21 mouse cellular contexts compared by ENCODE assay signal in genomic region chr13:101238860-101239259, GRCm38 (mm10).
DNase-seq lines count a peak whose midpoint lies in the region; ATAC-seq and TF ChIP-seq lines count a peak whose summit lies in the region.
"Had no signal": no experiment of that assay in that cellular context is flagged by ENCODE, and none has a peak within 500 bp of the region (broad histone marks: within the 10 kb centered on the region; RNA-seq: fewer than 3 reads in every experiment).

No protein-coding gene starts in this region.

- no peak for TF ChIP-seq CTCF in left cerebral cortex, adult 2 months (IDR thresholded peaks at IDR 0.05)

- no peak overlapping the region for H3K4me3 ChIP-seq in left cerebral cortex, adult 2 months

- no peak for DNase-seq in frontal cortex, postnatal 25 days (ENCODE audit: low spot score in 2 of 2)
- no peak for DNase-seq in left cerebral cortex, adult 2 months (ENCODE audit: extremely low spot score in 1 of 2, low spot score in 2 of 2)
- DNase-seq in left cerebral cortex, postnatal 10 days (ENCODE audit: extremely low spot score in 1 of 2, low spot score in 2 of 2), result no peak
- DNase-seq in brain, adult 2 months (ENCODE audit: low read depth, low spot score), result peak; percentile 66
- DNase-seq in telencephalon, adult 2 months (ENCODE audit: low read depth, low spot score), result peak; percentile 82
- DNase-seq in layer of hippocampus, postnatal 25 days (ENCODE audit: extremely low spot score in 1 of 2, low spot score in 1 of 2), result no peak
- no peak for DNase-seq in lung, postnatal 25 days (ENCODE audit: low spot score)
- DNase-seq: adrenal gland, adult 2 months; adrenal gland, adult 8-10 months; adrenal gland, postnatal 10 days; adrenal gland, postnatal 14 days; adrenal gland, postnatal 25 days; adrenal gland, postnatal 36 days; B cell, adult 2 months; cerebellum, adult 11 months; cerebellum, adult 11-12 months; cerebellum, adult 18-20 months had no signal

- H3K27ac ChIP-seq in left cerebral cortex, adult 2 months, result peak overlapping the region; percentile 87

- peak; percentile 62 for ATAC-seq in frontal cortex, adult (ENCODE audit: low TSS enrichment)
- ATAC-seq: activated CD4-positive, CD25-positive, alpha-beta regulatory T cell, adult 4 months; CD4-positive, CD25-positive, alpha-beta regulatory T cell, adult 4 months; Patski had no signal

- intact Hi-C loops in left cerebral cortex, adult 2 months (cut with DNase I), result loop anchor here (2.0 to 5.0 kb wide), 5 partner anchors 248 to 456 kb away; no protein-coding TSS in a partner anchor
- intact Hi-C loops in left cerebral cortex, postnatal 10 days (cut with DNase I), result loop anchor here (5.0 kb wide), 1 partner anchor 453 kb away; no protein-coding TSS in a partner anchor

Comparison
In these comparisons a context has a peak if more than half of its experiments do, and no peak if none do; other contexts are left out.
1. DNase-seq: peak in brain, adult 2 months (single experiment) and telencephalon, adult 2 months (single experiment); none in frontal cortex, postnatal 25 days (0 of 2), left cerebral cortex, adult 2 months (0 of 2), left cerebral cortex, postnatal 10 days (0 of 2), layer of hippocampus, postnatal 25 days (0 of 2) and lung, postnatal 25 days (single experiment).